Mouse (Mus musculus) heart, postnatal 0 days (tissue): ENCODE measurements at regions not wholly inside any gene's neighbourhood (a gene's known extent, or its start where the extent isn't known, plus 50 kb on each side); places are given as distances from the start of the nearest gene placed in this dataset.
A peak's percentile ranks its signal among the peaks of the same experiment; 100 is the strongest.
"Not testable (repeated sequence)": the region's sequence is repeated elsewhere in the genome, so short reads cannot be mapped to it uniquely, and the experiment has no call there.

ENCODE experiments used
- ATAC-seq: fragments of 200-750 bp; cut with Nextera tagmentation; 2 replicates; pipeline ENCODE4 v1.8.0; 2017; ENCODE audit warnings: low read depth, moderate number of reproducible peaks, moderate library complexity; ENCODE audit not compliant: insufficient read depth
- DNase-seq: peaks from one replicate; pipeline ENCODE4 v3.0.0-alpha.2; 2016; ENCODE audit warnings: low spot score
- H3K27ac ChIP-seq: fragments of 300-500 bp; sonication (generic); 2 replicates; pipeline ENCODE4 v1.5.1; 2014; ENCODE audit warnings: low read depth, mild to moderate bottlenecking
- H3K27me3 ChIP-seq: fragments of 300-500 bp; sonication (generic); 2 replicates; pipeline ENCODE4 v1.6.1; 2014; ENCODE audit warnings: low read length, mixed read lengths; ENCODE audit not compliant: control insufficient read depth, insufficient read depth
- H3K36me3 ChIP-seq: fragments of 300-500 bp; sonication (generic); replicated peaks from 2 replicates; pipeline ENCODE4 v1.6.1; 2014; ENCODE audit warnings: low read length, mixed read lengths; ENCODE audit not compliant: control insufficient read depth, insufficient read depth
- H3K4me1 ChIP-seq: fragments of 300-500 bp; sonication (generic); 2 replicates; pipeline ENCODE4 v1.6.1; 2014; ENCODE audit warnings: antibody characterized with exemption; ENCODE audit not compliant: control insufficient read depth, insufficient read depth
- H3K4me2 ChIP-seq: fragments of 300-500 bp; sonication (generic); 2 replicates; pipeline ENCODE4 v1.6.1; 2014; ENCODE audit warnings: low read depth, mild to moderate bottlenecking, low read length, moderate library complexity
- H3K4me3 ChIP-seq: fragments of 300-500 bp; sonication (generic); 2 replicates; pipeline ENCODE4 v1.5.1; 2014; ENCODE audit warnings: low read depth, low read length
- H3K9ac ChIP-seq: fragments of 300-500 bp; sonication (generic); replicated peaks from 2 replicates; pipeline ENCODE4 v1.6.1; 2014; ENCODE audit warnings: low read depth, low read length, mixed read lengths
- H3K9me3 ChIP-seq: fragments of 300-500 bp; sonication (generic); replicated peaks from 2 replicates; pipeline ENCODE4 v1.6.1; 2016; ENCODE audit warnings: low read length; ENCODE audit not compliant: control insufficient read depth
- CTCF ChIP-seq: IDR thresholded peaks from 2 replicates; pipeline ENCODE4 v1.5.1; 2016; ENCODE audit warnings: antibody characterized with exemption, control low read depth, low read depth
- EP300 ChIP-seq: IDR thresholded peaks from 2 replicates; pipeline ENCODE4 v1.6.1; 2016; ENCODE audit warnings: antibody characterized with exemption, low read depth
- WGBS: fragments of 180-500 bp; shearing (Covaris S2); extraction: QIAGEN DNeasy Blood & Tissue Kit; methylation state at CpG from one replicate; pipeline ENCODE4 v1.1.7; 2014; 5-methylcytosine and 5-hydroxymethylcytosine counted together

- Histone ChIP-seq H3K9me3 (no peaks in the 10 kb centered on the region), H3K27ac (no peak overlapping the region), H3K4me1 (no peaks in the 10 kb centered on the region), H3K4me2 (no peak overlapping the region), H3K27me3 (no peaks in the 10 kb centered on the region), H3K4me3 (no peak overlapping the region), H3K36me3 (no peaks in the 10 kb centered on the region), H3K9ac (no peak overlapping the region)
- DNase-seq (no peak), ATAC-seq (no peak)
- TF ChIP-seq EP300 (no peak), CTCF (no peak)
Measured at GRCm38 (mm10) chr3:46771805-46772204, 323.8 kb upstream of the Pabpc4l start.

GRCm38 (mm10) chr3:46764939-46765338 lies 316.9 kb upstream of the Pabpc4l start:
- DNase-seq: no peak
- no peak overlapping the region for H3K9ac ChIP-seq
- no peaks in the 10 kb centered on the region for H3K27me3 ChIP-seq
- H3K4me1 ChIP-seq: no peaks in the 10 kb centered on the region
- WGBS: 33% methylated on average over 1 of the region's 1 CpGs
- no peaks in the 10 kb centered on the region for H3K9me3 ChIP-seq
- H3K4me2 ChIP-seq: no peak overlapping the region
- H3K4me3 ChIP-seq: no peak overlapping the region
- H3K27ac ChIP-seq: no peak overlapping the region
- ATAC-seq: no peak
- no peak for TF ChIP-seq CTCF
- H3K36me3 ChIP-seq: no peaks in the 10 kb centered on the region

GRCm38 (mm10) chr3:46758500-46758899 lies 310.5 kb upstream of the Pabpc4l start:
- Histone ChIP-seq H3K4me3 (no peak overlapping the region), H3K9ac (no peak overlapping the region), H3K4me2 (no peak overlapping the region), H3K27me3 (no peaks in the 10 kb centered on the region), H3K27ac (no peak overlapping the region), H3K9me3 (no peaks in the 10 kb centered on the region), H3K36me3 (no peaks in the 10 kb centered on the region), H3K4me1 (no peaks in the 10 kb centered on the region)
- ATAC-seq: no peak
- no peak for TF ChIP-seq CTCF
- no peak for TF ChIP-seq EP300
- DNase-seq: no peak
- WGBS: 72% methylated on average over 4 of the region's 4 CpGs

GRCm38 (mm10) chr3:46727679-46728078 lies 279.7 kb upstream of the Pabpc4l start:
- Histone ChIP-seq H3K4me2 (no peak overlapping the region), H3K9me3 (no peaks in the 10 kb centered on the region), H3K4me1 (no peaks in the 10 kb centered on the region), H3K9ac (no peak overlapping the region), H3K27ac (no peak overlapping the region), H3K36me3 (no peaks in the 10 kb centered on the region), H3K4me3 (no peak overlapping the region), H3K27me3 (no peaks in the 10 kb centered on the region)
- no peak for ATAC-seq
- TF ChIP-seq CTCF (no peak), EP300 (no peak)
- no peak for DNase-seq
- WGBS: 43% methylated on average over 4 of the region's 4 CpGs

- peak; percentile 38 for DNase-seq
- TF ChIP-seq CTCF (no peak), EP300 (no peak)
- Histone ChIP-seq H3K36me3 (no peaks in the 10 kb centered on the region), H3K4me3 (no peak overlapping the region), H3K27ac (no peak overlapping the region), H3K9me3 (no peaks in the 10 kb centered on the region), H3K4me1 (no peaks in the 10 kb centered on the region), H3K9ac (no peak overlapping the region), H3K4me2 (no peak overlapping the region), H3K27me3 (no peaks in the 10 kb centered on the region)
- WGBS: 6% methylated on average over 1 of the region's 1 CpGs
- 0 out of 2 replicates have a peak, but pooled peaks have one; percentile 47 for ATAC-seq
Measured at GRCm38 (mm10) chr3:46701649-46702048, 253.6 kb upstream of the Pabpc4l start.

- H3K36me3 ChIP-seq, DNase-seq, H3K27ac ChIP-seq, H3K9ac ChIP-seq, H3K4me1 ChIP-seq, H3K4me2 ChIP-seq, H3K4me3 ChIP-seq, H3K9me3 ChIP-seq, ATAC-seq, H3K27me3 ChIP-seq: not testable (repeated sequence)
- WGBS: 66% methylated on average over 6 of the region's 7 CpGs
Measured at GRCm38 (mm10) chr3:46687680-46688420, 239.8 kb upstream of the Pabpc4l start.
